Mouse (Mus musculus) layer of hippocampus, adult 9-11 months (tissue): ENCODE data around the gene Cntln.
A peak's percentile ranks its signal among the peaks of the same experiment; 100 is the strongest.

ENCODE experiments used
- DNase-seq: peaks from one replicate; pipeline ENCODE4 v3.0.0; 2022

The Cntln gene

DNA sequence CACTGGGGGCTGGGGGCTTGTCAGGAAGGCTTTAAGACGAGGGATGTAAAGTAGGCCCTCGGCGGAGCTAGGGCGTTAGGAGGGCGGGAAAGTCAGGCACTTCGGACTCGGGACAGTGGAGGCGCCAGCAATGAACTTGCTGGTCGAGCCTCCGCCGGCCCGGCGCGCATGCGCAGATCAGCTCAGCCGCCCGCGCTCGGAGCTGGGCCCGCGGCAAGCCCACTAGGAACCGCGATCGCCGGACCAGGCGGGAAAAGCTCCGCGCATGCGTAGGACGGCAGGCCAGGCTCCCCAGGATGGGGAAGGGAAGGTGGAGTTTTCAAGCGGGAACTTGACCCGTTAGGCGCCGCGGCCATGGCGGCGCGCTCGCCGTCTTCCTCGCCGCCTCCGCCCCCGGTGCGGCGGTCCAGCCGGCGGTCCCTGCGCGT, at the start of gene Cntln:
Gene Cntln (plus strand): TSS at position 199 of the 428 bp plus-strand sequence.
- peak; percentile 93 for DNase-seq

- DNase-seq = no peak
Observed at GRCm38 (mm10) chr4:84836979-84837378, 47.1 kb upstream of the Cntln start.

DNA sequence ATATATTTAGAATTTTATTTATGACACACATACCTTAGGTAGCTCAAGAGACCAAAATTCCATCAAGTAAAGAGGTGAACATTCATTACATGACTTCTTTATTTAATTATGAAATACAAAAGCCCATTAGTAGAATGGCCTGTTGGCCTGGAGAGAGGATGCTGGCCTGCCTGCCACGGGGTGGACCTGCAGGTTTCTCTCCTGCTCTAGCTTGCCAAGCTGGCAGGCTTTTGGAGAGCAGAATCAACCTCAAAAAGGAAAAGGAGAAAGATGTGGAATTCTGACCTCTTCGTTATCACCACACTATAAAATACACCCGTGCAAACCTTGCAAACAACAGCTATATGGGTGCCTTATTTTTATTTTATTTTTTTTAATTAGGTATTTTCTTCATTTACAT, 45.6 kb upstream of the Cntln start:
- no peak for DNase-seq

DNA sequence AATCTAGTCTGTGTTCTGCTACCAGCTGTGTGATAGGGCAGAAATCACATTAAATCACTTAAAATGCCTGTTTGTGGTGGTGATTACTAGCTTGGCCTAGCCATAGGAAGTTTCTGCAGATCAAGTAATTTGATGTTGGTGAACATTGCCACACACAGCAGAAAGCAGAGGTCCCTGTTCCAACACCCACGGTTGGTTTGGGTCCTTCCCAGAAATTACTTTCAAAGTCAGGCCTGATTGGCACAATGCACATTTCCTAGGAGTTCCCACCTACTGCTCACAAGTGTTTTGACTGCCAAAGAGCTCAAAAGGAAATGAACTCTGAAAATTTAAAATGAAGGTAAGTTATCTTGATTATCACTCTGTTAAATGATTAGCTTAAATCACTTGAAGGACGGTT, 44.6 kb upstream of the Cntln start:
- DNase-seq = no peak

DNA sequence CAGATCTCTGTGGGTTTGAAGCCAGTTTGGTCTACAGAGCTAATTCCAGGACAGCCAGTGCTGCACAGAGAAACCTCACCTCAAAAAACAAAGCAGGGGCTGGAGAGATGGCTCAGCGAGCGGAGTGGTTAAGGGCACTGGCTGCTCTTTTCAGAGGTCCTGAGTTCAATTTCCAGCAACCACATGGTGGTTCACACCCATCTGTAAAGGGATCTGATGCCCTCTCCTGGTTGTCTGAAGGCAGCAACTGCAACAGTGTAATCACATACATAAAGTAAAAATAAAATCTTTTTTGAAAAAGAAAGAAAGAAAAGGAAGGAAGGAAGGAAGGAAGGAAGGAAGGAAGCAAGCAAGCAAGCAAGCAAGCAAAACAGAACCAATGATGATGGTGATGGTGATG, 26.5 kb upstream of the Cntln start:
- DNase-seq = no peak

DNA sequence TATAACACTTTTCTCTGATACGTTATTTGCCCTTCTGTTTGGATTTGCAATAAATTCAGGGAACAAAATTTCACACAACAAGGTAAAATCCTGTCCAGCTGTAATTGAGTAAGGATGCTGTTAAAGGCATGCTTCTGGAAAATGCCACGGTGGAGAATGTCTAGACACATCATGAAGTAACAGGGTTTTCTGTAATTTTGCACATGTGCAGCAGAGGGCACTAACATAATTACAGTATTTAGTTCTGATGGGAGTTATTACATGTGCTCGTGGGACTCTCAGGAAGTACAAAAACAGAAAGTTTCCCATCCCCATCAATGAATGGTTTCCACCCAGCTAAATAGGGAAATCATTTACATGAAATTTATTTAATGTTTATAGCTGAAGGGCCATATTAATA, 7.8 kb upstream of the Cntln start:
- peak; percentile 44 for DNase-seq

DNA sequence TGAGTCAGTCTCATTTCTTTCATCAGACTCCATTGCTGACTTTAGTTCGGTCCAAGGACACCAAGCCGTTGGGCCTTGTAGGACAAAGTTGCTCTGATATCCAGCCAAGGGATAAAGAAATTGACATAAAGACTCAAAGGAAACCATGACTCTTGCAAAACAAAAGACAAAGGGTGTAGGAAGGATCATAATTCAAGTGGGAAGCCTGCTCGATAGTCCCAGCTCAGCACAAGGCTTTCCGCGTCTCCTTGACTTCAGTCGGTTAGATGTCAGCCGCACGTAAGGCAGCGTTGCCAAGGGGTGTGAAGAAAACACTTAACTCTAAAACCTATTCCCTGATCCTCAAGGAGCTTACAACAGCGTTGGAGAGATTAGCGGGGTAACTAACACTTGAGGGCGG, 463 bp upstream of the Cntln start:
- no peak for DNase-seq

GRCm38 (mm10) chr4:84884539-84885270, 596 bp downstream of the Cntln start:
- peak; percentile 9 for DNase-seq

DNA sequence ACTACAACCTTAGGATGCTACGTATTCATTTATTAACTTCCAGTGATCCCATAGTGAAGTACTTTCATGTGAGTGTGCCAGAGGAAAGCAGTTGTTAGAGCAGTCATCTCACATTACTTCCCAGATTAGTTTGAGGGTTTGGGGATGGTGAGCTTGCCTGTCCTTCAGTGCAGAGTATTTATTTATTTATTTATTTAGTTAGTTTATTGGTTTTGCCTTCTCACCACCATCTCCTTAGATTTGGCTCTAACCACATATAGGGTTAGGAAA, 1.1 kb downstream of the Cntln start:
- no peak for DNase-seq

DNA sequence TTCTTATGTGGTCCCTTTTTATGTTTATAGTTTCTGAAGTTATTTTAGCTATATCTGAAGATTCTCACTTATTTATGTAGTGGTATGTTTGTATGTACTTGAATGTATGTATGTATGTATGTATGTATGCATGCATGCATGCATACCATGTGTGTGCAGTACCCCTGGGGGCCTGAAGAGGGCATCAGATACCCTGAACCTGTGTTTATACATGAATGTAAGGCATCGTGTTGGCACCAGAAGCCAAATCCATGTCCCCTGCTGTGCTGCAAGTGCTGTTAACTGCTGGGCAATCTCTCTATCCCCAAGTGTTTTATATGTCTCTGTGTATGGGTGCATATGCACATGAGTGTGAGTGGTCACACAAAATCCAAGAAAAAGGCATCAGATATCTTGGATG, 34.3 kb downstream of the Cntln start:
- DNase-seq = no peak

GRCm38 (mm10) chr4:84934342-84934929, 50.3 kb downstream of the Cntln start:
- DNase-seq = no peak

DNA sequence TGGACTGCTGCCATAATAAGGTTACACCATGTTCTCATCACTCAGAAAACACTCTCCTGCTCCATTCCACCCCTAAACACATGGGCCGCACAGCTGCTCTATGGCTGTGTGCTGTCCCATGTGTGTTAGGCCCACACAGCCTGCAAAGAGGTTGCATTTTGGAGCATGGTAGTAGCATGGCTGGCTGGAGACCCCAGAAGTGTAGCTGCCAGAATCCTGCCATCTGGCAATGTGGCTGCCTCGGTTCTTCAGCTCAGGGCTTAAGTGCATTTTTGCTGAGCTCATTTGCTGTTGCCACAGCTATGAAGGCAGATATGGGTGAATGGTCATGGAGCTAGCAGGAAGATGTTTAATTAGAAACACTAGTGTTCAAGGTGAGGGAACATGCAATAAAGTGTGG, 58.0 kb downstream of the Cntln start:
- peak; percentile 17 for DNase-seq

DNA sequence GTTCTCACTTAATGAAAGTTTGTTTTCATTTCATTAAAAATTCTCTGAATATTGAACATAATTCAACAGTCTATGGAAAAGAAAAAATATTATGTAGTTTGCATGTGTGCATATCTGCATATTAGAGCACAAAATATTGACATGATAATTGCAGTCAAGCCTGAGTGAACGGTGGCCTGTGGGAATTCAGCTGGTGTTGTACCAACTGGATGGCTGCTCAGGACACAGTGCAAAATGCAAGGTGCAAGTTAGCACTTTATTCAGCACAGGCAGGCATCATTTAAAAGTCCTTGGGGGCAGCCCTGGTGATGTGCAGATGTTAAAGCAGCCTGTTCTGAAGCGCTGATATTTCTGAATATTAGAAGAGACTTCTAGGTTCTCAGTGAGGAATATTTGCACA, 58.5 kb downstream of the Cntln start:
- no peak for DNase-seq

- no peak for DNase-seq
Observed at GRCm38 (mm10) chr4:84944100-84944499, 60.0 kb downstream of the Cntln start.

DNA sequence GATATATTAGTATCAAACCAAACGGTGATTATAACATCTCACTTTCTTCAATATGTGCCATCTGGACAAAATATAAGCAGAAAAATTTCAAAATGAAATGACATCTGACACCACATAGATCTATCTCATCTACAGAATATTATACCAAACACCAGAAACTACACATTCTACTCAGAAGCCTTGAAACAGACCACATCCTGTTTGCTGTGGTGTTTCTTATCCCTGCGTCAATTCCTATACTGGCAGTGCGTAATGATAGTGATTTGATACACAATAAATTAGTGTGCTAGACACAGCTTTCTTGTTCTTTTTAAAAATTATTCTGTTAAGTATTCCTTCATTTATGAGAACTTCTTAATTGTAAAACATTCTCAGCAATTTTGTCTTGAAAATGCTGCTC, 62.3 kb downstream of the Cntln start:
- no peak for DNase-seq

DNA sequence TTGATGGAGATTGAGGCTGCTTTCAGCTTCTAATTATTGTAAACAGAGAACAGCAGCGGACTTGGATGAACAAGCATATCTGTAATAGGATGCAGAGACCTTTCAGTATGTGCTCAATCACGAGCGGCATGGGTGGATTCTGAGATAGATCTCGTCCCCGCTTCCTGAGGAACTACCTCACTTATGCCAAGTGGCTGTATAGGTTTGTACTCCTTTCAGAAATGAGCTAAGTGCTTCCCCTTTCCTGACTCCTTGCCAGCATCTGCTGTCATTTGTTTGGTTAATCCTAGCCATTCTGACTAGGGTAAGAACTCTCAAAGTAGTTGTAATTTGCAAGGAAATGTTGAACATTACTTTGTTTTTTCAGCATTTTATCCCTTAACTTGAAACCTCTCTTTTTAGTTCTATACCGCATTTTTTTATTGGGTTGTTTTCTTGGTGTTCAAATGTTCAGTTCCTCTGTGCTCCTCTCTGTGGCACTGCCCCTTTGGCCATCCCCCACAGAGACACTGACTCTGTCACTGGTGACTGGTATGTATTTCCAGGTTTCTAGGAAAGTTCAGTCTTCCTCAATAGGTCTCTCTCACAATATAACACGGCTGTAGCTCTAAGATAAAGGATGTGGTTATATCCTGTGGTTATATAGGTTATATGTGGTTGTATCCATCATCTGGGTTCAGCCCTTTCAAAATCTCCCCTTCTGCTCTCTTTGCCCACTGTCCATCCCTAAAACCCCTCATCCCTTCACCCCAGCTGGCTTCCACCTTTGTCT, 93.0 kb downstream of the Cntln start:
- no peak for DNase-seq

DNA sequence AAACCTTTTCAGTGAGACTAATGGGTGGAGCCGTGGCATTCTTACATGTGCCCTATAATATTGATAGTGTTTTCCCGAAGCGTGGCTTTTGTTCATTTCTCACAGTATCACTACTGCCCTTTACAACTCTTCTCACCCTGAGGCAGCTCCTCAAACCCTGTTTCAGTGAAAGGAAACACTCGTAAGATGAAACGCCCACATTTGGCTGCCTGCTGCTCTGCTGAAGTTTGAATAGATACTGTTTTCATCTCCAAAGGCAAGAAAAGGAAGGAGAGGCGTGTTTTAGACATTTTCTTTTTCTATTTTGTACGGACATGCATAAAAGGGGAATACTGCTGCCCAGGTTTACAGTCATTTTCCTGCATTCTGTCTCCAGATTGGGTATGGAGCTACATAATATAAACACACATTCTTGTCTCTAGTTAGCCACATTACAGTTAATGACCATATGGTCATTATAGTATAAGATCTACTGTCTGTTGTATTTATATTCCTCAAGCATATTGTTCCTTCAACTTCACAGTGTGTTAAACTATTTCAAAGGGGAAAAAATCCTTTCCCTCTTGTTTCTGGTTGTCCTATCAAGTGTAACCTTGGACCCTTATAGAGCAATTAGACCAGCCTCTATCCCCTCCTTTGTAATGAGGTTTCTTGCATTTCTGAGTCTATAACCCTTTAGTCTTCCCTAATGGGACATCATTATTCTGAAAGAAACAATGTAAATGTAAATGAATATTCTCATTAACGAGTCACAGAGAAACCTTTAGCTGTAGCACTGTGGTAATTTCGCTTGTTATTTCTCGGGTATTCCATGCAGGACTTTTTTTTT, 111.6 kb downstream of the Cntln start:
- DNase-seq = no peak

GRCm38 (mm10) chr4:85005581-85005980, 121.5 kb downstream of the Cntln start:
- DNase-seq = no peak

- DNase-seq = no peak
Observed at GRCm38 (mm10) chr4:85006789-85007188, 122.7 kb downstream of the Cntln start.

DNA sequence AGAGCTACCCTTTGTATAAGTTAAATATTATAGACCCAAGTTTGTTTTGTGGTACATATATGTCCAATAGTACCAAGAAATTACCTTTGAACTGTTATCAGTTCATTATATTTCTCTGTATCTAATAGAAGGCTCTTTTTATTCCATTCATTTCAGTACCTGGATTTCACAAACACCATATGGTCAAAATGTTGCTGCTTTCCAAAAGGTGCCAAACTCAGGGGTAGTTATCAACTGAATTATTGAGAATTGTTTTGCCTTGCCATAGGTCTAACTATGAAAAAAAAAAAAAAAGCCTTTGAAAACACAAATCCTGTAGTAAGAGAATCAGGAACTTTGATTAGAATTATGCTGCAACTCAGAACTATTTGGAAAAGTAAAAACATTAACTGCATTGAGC, 126.7 kb downstream of the Cntln start:
- no peak for DNase-seq

GRCm38 (mm10) chr4:85045748-85046147, 161.6 kb downstream of the Cntln start:
- no peak for DNase-seq

DNA sequence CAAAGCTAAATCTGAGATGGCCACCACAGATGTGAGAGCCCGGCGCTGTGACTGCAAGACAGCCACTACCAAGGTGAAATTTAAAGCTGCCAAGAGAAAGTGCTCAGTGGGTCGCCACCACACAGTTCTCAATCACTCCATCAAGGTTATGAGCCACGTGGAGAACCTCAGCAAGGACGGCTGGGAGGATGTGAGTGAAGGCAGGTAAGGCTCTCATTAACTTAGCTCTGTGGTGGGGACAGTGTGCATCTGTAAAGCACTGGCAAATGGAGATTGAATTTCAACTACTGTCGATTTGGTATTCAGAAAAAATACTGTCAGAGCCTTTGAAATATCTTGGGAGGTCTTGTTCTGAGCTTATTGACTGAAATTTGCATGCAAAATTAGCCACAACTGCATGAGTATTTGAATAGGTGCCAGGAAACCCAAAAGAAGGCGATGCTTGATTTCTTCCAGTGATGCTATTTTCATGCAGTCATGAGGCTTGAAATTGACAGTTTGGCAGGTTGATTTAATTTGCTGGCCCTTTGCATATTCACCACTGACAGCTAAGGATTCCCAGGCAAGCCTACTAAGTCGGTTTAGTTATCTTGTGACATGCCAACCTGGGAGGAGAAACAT, 165.9 kb downstream of the Cntln start:
- no peak for DNase-seq

DNA sequence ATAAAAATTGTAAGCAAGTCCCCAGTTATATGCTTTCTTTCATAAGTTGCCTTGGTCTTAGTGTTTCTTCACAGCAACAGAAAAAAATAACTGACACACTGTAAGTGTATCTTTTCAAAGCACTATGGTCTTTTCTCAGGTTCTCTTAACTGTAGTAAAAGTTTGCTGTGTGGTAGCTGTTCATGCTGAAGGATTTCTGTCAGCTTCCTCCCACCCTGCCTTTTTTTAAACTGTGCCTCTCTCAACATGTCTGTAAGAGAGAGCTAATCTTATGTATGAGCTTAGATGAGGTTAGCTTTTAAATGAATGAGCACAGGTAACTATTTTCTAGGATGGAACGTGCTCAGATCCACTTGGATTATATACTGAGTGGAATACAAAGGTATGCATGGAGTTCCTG, 170.5 kb downstream of the Cntln start:
- no peak for DNase-seq
